Mouse (Mus musculus) ES-E14 (cell line): ENCODE results near the gene Adarb2. TPM values are rescaled to one million over a fixed set of nuclear protein-coding genes. Genes with fewer than 3 reads are reported as not detected.

Experiments used
- DNase-seq: peaks from one replicate; pipeline ENCODE4 v3.0.0-alpha.2; 2013; ENCODE audit warnings: low read depth, low spot score
- H3K27ac ChIP-seq: 2 replicates; pipeline ENCODE4 v1.5.1; 2012; ENCODE audit warnings: low read depth, mild to moderate bottlenecking, low read length, moderate library complexity, mixed read lengths; ENCODE audit not compliant: poor library complexity, insufficient read depth, severe bottlenecking
- H3K36me3 ChIP-seq: 2 replicates; pipeline ENCODE4 v1.6.1; 2012; ENCODE audit warnings: mild to moderate bottlenecking, low read length, moderate library complexity, mixed read lengths; ENCODE audit not compliant: control insufficient read depth, poor library complexity, insufficient read depth, severe bottlenecking
- H3K4me1 ChIP-seq, 2 experiments: fragments of 150-350 bp in 1 of 2; sonication (generic) in 1 of 2; 2 replicates each; pipeline ENCODE4 v1.6.1; 2012; ENCODE audit warnings: low read length in 2 of 2, mild to moderate bottlenecking in 1 of 2, mixed read lengths in 1 of 2; ENCODE audit not compliant: control insufficient read depth in 2 of 2, insufficient read depth in 2 of 2, poor library complexity in 1 of 2
- H3K4me3 ChIP-seq, 2 experiments: fragments of 150-350 bp in 1 of 2; sonication (generic) in 1 of 2; 2 replicates each; pipeline ENCODE4 v1.5.1; 2012; ENCODE audit warnings: low read length in 2 of 2, low read depth in 1 of 2, mild to moderate bottlenecking in 1 of 2, mixed read lengths in 1 of 2; ENCODE audit not compliant: insufficient read depth in 1 of 2, poor library complexity in 1 of 2, severe bottlenecking in 1 of 2
- H3K9ac ChIP-seq: 2 replicates; pipeline ENCODE4 v1.6.1; 2012; ENCODE audit warnings: low read depth, mild to moderate bottlenecking, low read length, mixed read lengths; ENCODE audit not compliant: poor library complexity, insufficient read depth, severe bottlenecking
- H3K9me3 ChIP-seq: fragments of 150-350 bp; sonication (generic); 2 replicates; pipeline ENCODE4 v1.6.1; 2012; ENCODE audit warnings: low read depth, mild to moderate bottlenecking, low read length; ENCODE audit not compliant: control insufficient read depth, insufficient read depth
- CHD2 ChIP-seq: IDR thresholded peaks from 2 replicates; pipeline ENCODE4 v1.6.1; 2014; ENCODE audit warnings: mild to moderate bottlenecking, low read depth, low read length, inconsistent platforms
- HCFC1 ChIP-seq: IDR thresholded peaks from 2 replicates; pipeline ENCODE4 v1.6.1; 2012; ENCODE audit warnings: low read length, inconsistent platforms, borderline replicate concordance; ENCODE audit not compliant: insufficient read depth
- MAFK ChIP-seq: IDR thresholded peaks from 2 replicates; pipeline ENCODE4 v1.6.1; 2014; ENCODE audit warnings: mild to moderate bottlenecking, low read depth, low read length, inconsistent platforms; ENCODE audit not compliant: insufficient read depth
- ZC3H11A ChIP-seq: IDR thresholded peaks from 2 replicates; pipeline ENCODE4 v1.6.1; 2012; ENCODE audit warnings: low read depth, mild to moderate bottlenecking, inconsistent platforms, low read length, borderline replicate concordance
- ZNF384 ChIP-seq: IDR thresholded peaks from 2 replicates; pipeline ENCODE4 v1.6.1; 2012; ENCODE audit warnings: low read depth, low read length, inconsistent platforms
- in situ Hi-C, 2 experiments: fragments of 600-800 bp; cut with MboI; formaldehyde crosslinking; loops; one replicate each; pipeline ENCODE4 v1.15.1; 2025; ENCODE audit warnings: low sequenced_read_pairs in 2 of 2, inconsistent platforms in 1 of 2; ENCODE audit not compliant: unreplicated experiment in 2 of 2
- total RNA-seq: library from RNA; depleted of rRNA; stranded (reverse); fragments of 300-350 nt; gene quantifications from 2 replicates; pipeline ENCODE4 v1.2.3, GENCODE M21; 2012

Adarb2 gene
- total RNA-seq, 1 experiment = 0.27 TPM

DNA sequence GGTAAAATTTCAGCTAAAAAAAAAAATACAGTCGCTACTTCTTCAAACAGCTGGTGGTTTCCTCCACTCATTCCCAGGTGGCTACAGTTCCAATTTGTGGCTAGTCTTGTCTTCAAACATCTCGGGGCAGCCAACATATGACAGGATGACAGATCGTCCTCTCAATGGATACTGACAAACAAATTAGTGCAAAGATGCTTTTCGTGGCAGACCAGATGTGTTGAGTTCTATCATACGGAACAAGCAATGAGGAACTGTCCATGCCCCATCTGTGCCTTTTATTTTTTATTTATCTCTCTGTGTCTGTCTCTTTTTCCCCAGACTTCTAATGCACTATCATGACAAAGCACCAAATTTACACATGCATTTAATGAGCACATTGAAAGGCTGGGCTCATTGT, 316.5 kb downstream of the Adarb2 start:
- Histone ChIP-seq H3K9me3 (no peaks in the 10 kb centered on the region), H3K27ac (no peak overlapping the region), H3K4me1 (no peaks in the 10 kb centered on the region), H3K36me3 (no peaks in the 10 kb centered on the region), H3K9ac (no peak overlapping the region), H3K4me3 (no peak overlapping the region)
- DNase-seq = no peak
- in situ Hi-C loops = no loop called here
- TF ChIP-seq HCFC1 (no peak), CHD2 (no peak), ZNF384 (no peak), ZC3H11A (no peak), MAFK (no peak)

GRCm38 (mm10) chr13:8525748-8526631, 323.3 kb downstream of the Adarb2 start:
- H3K4me1 ChIP-seq = no peaks in the 10 kb centered on the region
- no peaks in the 10 kb centered on the region for H3K9me3 ChIP-seq
- no peak for DNase-seq
- no peak overlapping the region for H3K27ac ChIP-seq
- in situ Hi-C loops = no loop called here
- no peak overlapping the region for H3K9ac ChIP-seq
- TF ChIP-seq ZNF384 = no peak
- H3K36me3 ChIP-seq = no peaks in the 10 kb centered on the region
- H3K4me3 ChIP-seq = no peak overlapping the region

GRCm38 (mm10) chr13:8534265-8535113, 331.8 kb downstream of the Adarb2 start:
- Histone ChIP-seq H3K27ac (no peak overlapping the region), H3K9ac (no peak overlapping the region), H3K36me3 (no peaks in the 10 kb centered on the region), H3K4me3 (no peak overlapping the region), H3K9me3 (no peaks in the 10 kb centered on the region), H3K4me1 (0 out of 4 replicates have a peak, but pooled peaks cover 0 to 2% of the 10 kb centered on the region in 2 experiments)
- in situ Hi-C loops = no loop called here
- DNase-seq = no peak
- TF ChIP-seq CHD2 = no peak
- TF ChIP-seq HCFC1 = no peak
- TF ChIP-seq ZC3H11A = no peak
- TF ChIP-seq MAFK = no peak
- no peak for TF ChIP-seq ZNF384

DNA sequence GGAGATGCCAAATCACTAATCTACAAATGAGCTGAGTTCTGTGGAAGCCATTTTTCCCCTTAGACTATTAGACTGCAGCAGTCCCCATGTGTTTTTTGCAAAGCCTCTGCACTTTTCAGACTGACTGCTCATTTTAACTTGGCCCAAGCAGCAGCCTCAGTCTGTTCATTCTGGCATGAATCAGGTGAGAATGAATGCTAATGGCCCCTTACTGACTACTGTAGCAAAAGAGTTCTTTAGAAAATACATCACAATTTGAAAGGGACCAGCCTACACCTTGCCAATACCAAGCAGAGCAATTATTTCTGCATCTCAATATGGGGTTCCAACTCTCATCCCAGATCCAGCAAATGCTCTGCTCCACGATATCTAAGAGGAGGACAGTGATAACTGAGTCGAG, 335.8 kb downstream of the Adarb2 start:
- no peak overlapping the region for H3K27ac ChIP-seq
- no peaks in the 10 kb centered on the region for H3K36me3 ChIP-seq
- H3K9ac ChIP-seq = no peak overlapping the region
- TF ChIP-seq ZNF384 = no peak
- TF ChIP-seq ZC3H11A = no peak
- TF ChIP-seq HCFC1 = no peak
- no peak for TF ChIP-seq CHD2
- TF ChIP-seq MAFK = no peak
- in situ Hi-C loops = no loop called here
- H3K4me3 ChIP-seq = no peak overlapping the region
- no peaks in the 10 kb centered on the region for H3K4me1 ChIP-seq
- no peaks in the 10 kb centered on the region for H3K9me3 ChIP-seq
- DNase-seq = no peak
